In the genomic region with DNA sequence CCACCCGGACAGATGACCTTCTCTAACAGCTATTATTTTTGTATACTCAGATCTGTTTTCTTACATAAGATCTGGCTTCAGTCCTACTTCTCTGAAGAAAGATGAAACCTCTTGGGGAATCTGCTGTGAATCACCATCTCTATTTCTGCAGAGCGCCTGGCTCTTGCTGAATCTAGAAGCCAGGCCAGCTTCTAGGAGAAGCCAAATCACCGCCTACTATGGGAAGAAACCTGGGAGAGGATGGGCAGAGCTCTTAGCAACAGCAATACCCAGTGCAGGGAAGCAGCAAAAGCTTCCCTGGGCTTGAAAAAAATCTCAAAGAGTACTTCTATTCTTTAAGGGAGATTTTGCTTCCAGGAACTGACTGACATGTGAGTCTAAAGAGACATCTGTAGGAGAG, we compare ENCODE assay signal across 9 mouse cellular contexts.
DNase-seq lines count a peak whose midpoint lies in the region; ATAC-seq and TF ChIP-seq lines count a peak whose summit lies in the region.
"Had no signal": no experiment of that assay in that cellular context is flagged by ENCODE, and none has a peak within 500 bp of the region (broad histone marks: within the 10 kb centered on the region; RNA-seq: fewer than 3 reads in every experiment).

No protein-coding gene starts in this region.

- no peak overlapping the region for H3K9ac ChIP-seq in hindbrain, postnatal 0 days (replicated peaks; ENCODE audit: low read length)
- no peak overlapping the region for H3K9ac ChIP-seq in hindbrain, embryonic 14.5 days
- H3K9ac ChIP-seq in hindbrain, embryonic 12.5 days = no peak overlapping the region
- H3K9ac ChIP-seq in kidney, embryonic 16.5 days (replicated peaks; ENCODE audit: low read length) = no peak overlapping the region
- H3K9ac ChIP-seq: neural tube, embryonic 12.5 days had no signal

- no peak overlapping the region for H3K4me3 ChIP-seq in hindbrain, postnatal 0 days (ENCODE audit: low read length)
- no peak overlapping the region for H3K4me3 ChIP-seq in hindbrain, embryonic 14.5 days (replicated peaks; ENCODE audit: low read length)
- H3K4me3 ChIP-seq in hindbrain, embryonic 12.5 days = no peak overlapping the region
- H3K4me3 ChIP-seq in kidney, embryonic 16.5 days (ENCODE audit: low read length) = no peak overlapping the region
- H3K4me3 ChIP-seq: neural tube, embryonic 12.5 days had no signal

- intact Hi-C loops in gastrocnemius, postnatal 14 days (cut with DNase I; ENCODE audit: low total_unique reads) = no loop called here
- intact Hi-C loops in left cerebral cortex, postnatal 10 days (cut with DNase I) = no loop called here

- 66% methylated on average over 3 of the region's 3 CpGs for WGBS in hindbrain, postnatal 0 days
- WGBS in hindbrain, embryonic 14.5 days = 88% methylated on average over 3 of the region's 3 CpGs
- 66% methylated on average over 3 of the region's 3 CpGs for WGBS in hindbrain, embryonic 12.5 days
- WGBS in kidney, embryonic 16.5 days = 60% methylated on average over 3 of the region's 3 CpGs

- no peaks in the 10 kb centered on the region for H3K36me3 ChIP-seq in hindbrain, postnatal 0 days (ENCODE audit: insufficient read depth, low read length)
- H3K36me3 ChIP-seq in hindbrain, embryonic 14.5 days (replicated peaks; ENCODE audit: control insufficient read depth, insufficient read depth) = no peaks in the 10 kb centered on the region
- H3K36me3 ChIP-seq in hindbrain, embryonic 12.5 days = no peaks in the 10 kb centered on the region
- H3K36me3 ChIP-seq in kidney, embryonic 16.5 days (ENCODE audit: insufficient read depth, low read length) = no peaks in the 10 kb centered on the region
- H3K36me3 ChIP-seq: neural tube, embryonic 12.5 days had no signal

- DNase-seq in hindbrain, postnatal 0 days (ENCODE audit: low spot score) = peak; percentile 19
- DNase-seq in hindbrain, embryonic 14.5 days (ENCODE audit: low spot score) = no peak
- peak; percentile 9 for DNase-seq in adrenal gland, postnatal 25 days
- peak; percentile 62 for DNase-seq in gastrocnemius, postnatal 14 days
- DNase-seq in left cerebral cortex, postnatal 10 days (ENCODE audit: extremely low spot score in 1 of 2, low spot score in 2 of 2) = peak; percentile 41 to 75
- peak; percentile 15 for DNase-seq in urinary bladder, postnatal 25 days (ENCODE audit: low spot score)

- H3K27me3 ChIP-seq in hindbrain, postnatal 0 days (ENCODE audit: insufficient read depth, low read length) = no peaks in the 10 kb centered on the region
- no peaks in the 10 kb centered on the region for H3K27me3 ChIP-seq in hindbrain, embryonic 14.5 days (ENCODE audit: control insufficient read depth, insufficient read depth, low read length)
- H3K27me3 ChIP-seq in hindbrain, embryonic 12.5 days = no peaks in the 10 kb centered on the region
- H3K27me3 ChIP-seq in kidney, embryonic 16.5 days (ENCODE audit: insufficient read depth, low read length) = no peaks in the 10 kb centered on the region
- H3K27me3 ChIP-seq: neural tube, embryonic 12.5 days had no signal

- no peaks in the 10 kb centered on the region for H3K9me3 ChIP-seq in hindbrain, postnatal 0 days (ENCODE audit: low read length)
- no peaks in the 10 kb centered on the region for H3K9me3 ChIP-seq in hindbrain, embryonic 14.5 days (ENCODE audit: control insufficient read depth, low read length)
- no peaks in the 10 kb centered on the region for H3K9me3 ChIP-seq in hindbrain, embryonic 12.5 days (replicated peaks)
- H3K9me3 ChIP-seq in kidney, embryonic 16.5 days (ENCODE audit: low read length) = no peaks in the 10 kb centered on the region
- H3K9me3 ChIP-seq: neural tube, embryonic 12.5 days had no signal

- no peak for ATAC-seq in hindbrain, postnatal 0 days
- ATAC-seq in hindbrain, embryonic 14.5 days (ENCODE audit: low FRiP score) = no peak
- no peak for ATAC-seq in hindbrain, embryonic 12.5 days (ENCODE audit: low FRiP score)
- ATAC-seq in kidney, embryonic 16.5 days (ENCODE audit: low FRiP score, low TSS enrichment) = no peak

- no peak overlapping the region for H3K4me2 ChIP-seq in hindbrain, postnatal 0 days (ENCODE audit: low read depth, low read length)
- H3K4me2 ChIP-seq in hindbrain, embryonic 14.5 days (replicated peaks) = no peak overlapping the region
- H3K4me2 ChIP-seq in hindbrain, embryonic 12.5 days (replicated peaks) = no peak overlapping the region
- no peak overlapping the region for H3K4me2 ChIP-seq in kidney, embryonic 16.5 days (replicated peaks; ENCODE audit: low read depth, low read length)
- H3K4me2 ChIP-seq: neural tube, embryonic 12.5 days had no signal

- no peak for TF ChIP-seq CTCF in hindbrain, postnatal 0 days (IDR thresholded peaks at IDR 0.05; ENCODE audit: low read depth)

- H3K4me1 ChIP-seq in hindbrain, postnatal 0 days (ENCODE audit: insufficient read depth, low read length) = no peaks in the 10 kb centered on the region
- no peaks in the 10 kb centered on the region for H3K4me1 ChIP-seq in hindbrain, embryonic 14.5 days (replicated peaks; ENCODE audit: control insufficient read depth, insufficient read depth, low read length)
- no peaks in the 10 kb centered on the region for H3K4me1 ChIP-seq in hindbrain, embryonic 12.5 days
- H3K4me1 ChIP-seq in kidney, embryonic 16.5 days (ENCODE audit: insufficient read depth, low read length) = no peaks in the 10 kb centered on the region
- H3K4me1 ChIP-seq: neural tube, embryonic 12.5 days had no signal

- H3K27ac ChIP-seq in hindbrain, postnatal 0 days = no peak overlapping the region
- H3K27ac ChIP-seq in hindbrain, embryonic 14.5 days = no peak overlapping the region
- H3K27ac ChIP-seq in hindbrain, embryonic 12.5 days = no peak overlapping the region
- H3K27ac ChIP-seq in kidney, embryonic 16.5 days (ENCODE audit: low read length) = no peak overlapping the region
- H3K27ac ChIP-seq: neural tube, embryonic 12.5 days had no signal
